Mouse (Mus musculus) embryo, embryonic 9.5 days (tissue): Measurements from ENCODE around the gene Gm9602.
"Not testable (repeated sequence)": the region's sequence is repeated elsewhere in the genome, so short reads cannot be mapped to it uniquely, and the experiment has no call there.

Experiments
- DNase-seq: peaks from one replicate; pipeline ENCODE4 v3.0.0-alpha.2; 2017; ENCODE audit errors: extremely low spot score

The Gm9602 gene

DNA sequence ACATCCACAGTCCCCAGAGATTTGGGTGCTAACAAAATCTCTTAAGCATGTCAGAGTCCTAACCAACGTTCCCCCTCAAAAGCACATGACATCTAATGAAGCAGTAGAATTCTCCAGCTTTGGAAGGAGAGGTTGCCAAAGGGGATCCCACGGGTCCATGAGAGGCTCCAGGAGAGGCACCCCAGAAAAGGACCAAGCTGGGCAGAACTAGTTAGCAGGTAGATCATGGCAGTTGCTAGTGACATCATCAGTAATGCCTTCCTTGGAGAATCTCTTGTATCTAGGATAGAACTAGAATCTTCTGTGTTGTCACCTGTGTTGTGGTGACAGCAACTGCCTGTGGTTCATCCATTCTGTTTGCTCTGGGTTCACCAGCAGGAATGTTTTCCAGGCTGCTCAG lies at the start of gene Gm9602:
Gene Gm9602 (plus strand): TSS at position 301 of the 400 bp plus-strand sequence.
- DNase-seq = not testable (repeated sequence)

DNA sequence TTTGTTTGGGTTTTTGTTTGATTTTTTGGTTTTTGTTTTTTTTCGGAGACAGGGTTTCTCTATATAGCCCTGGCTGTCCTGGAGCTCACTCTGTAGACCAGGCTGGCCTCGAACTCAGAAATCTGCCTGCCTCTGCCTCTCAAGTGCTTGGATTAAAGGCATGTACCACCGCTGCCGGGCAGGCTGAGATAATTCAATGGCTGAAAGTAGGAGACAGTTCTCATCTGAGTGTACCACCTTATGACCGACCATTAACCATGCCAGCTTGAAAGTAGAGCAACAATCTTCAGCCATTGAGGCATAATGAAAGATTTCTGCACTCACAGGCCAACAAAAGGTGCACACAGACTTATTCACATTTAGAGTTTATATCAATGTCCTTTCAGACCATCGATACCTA lies 30.3 kb downstream of the Gm9602 start:
- not testable (repeated sequence) for DNase-seq

DNA sequence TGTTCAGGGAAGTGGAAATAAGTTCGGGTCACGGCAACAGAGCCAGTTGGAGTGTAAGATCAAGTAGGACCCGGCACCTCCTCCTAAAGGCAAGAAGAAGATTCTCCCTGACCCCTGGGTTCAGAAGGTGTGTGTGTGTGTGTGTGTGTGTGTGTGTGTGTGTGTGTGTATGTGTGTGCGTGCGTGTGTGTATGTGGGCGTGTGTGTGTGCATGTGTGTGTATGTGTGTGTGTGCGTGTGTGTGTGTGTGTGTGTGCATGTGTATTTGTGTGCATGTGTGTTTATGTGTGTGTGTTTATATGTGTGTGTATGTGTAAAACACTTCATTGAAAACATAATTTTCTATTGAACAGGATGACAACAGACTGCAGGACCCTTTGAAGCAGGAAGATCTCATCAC lies 45.8 kb downstream of the Gm9602 start:
- DNase-seq = not testable (repeated sequence)
